Mouse (Mus musculus): Measurements from ENCODE around the gene Axdnd1.

- TF ChIP-seq TCF12 (IDR thresholded peaks at IDR 0.05; ENCODE audit: insufficient read depth, poor library complexity, severe bottlenecking) (no peak), SRF (IDR thresholded peaks at IDR 0.05; ENCODE audit: control insufficient read depth, insufficient read length, low read depth) (no peak), MAX (IDR thresholded peaks at IDR 0.05; ENCODE audit: low read depth) (no peak), POLR2A (IDR thresholded peaks at IDR 0.05; ENCODE audit: insufficient read length, low read depth) (no peak), MYOG (IDR thresholded peaks at IDR 0.05; ENCODE audit: control insufficient read depth in 1 of 3, insufficient read depth in 1 of 3, insufficient read length in 2 of 3, low read depth in 2 of 3) (no peak), E2F4 (IDR thresholded peaks at IDR 0.05; ENCODE audit: insufficient read depth) (no peak), USF1 (IDR thresholded peaks at IDR 0.05; ENCODE audit: low read depth) (no peak), POLR2AphosphoS2 (IDR thresholded peaks at IDR 0.05; ENCODE audit: insufficient read length, low read depth) (no peak), MYOD1 (IDR thresholded peaks at IDR 0.05; ENCODE audit: control insufficient read depth in 1 of 3, insufficient read length in 2 of 3, low read depth in 2 of 3) (no peak), CEBPB (IDR thresholded peaks at IDR 0.05; ENCODE audit: insufficient read depth, poor library complexity, severe bottlenecking) (no peak), TCF3 (IDR thresholded peaks at IDR 0.05; ENCODE audit: insufficient read length, low read depth) (no peak)
Measured at GRCm38 (mm10) chr1:156402491-156402890, 18.5 kb downstream of the Axdnd1 start.

All from myocyte (in vitro differentiated cells).